Mouse (Mus musculus): ENCODE results near the gene Bco2. TPM values are rescaled to one million over a fixed set of nuclear protein-coding genes. Genes with fewer than 3 reads are reported as not detected.

The Bco2 gene
- total and polyA plus RNA-seq, 3 experiments, result 0.07 TPM; not detected in 2

- Histone ChIP-seq H3K36me3 (ENCODE audit: control insufficient read depth in 1 of 2, insufficient read depth in 2 of 2, low read length in 2 of 2) (peaks cover 0 to 8% of the 10 kb centered on the region in 2 experiments; a peak in 2 of 4 replicates), H3K9me3 (replicated peaks; ENCODE audit: insufficient read depth, low read length) (no peaks in the 10 kb centered on the region), H3K27ac (ENCODE audit: control insufficient read depth, low read depth, low read length) (peak overlapping the region; percentile 90), H3K4me1 (ENCODE audit: control insufficient read depth in 1 of 2, insufficient read depth in 2 of 2, low read length in 2 of 2) (peaks cover 2 to 25% of the 10 kb centered on the region in 2 experiments; a peak in 3 of 4 replicates), H3K27me3 (ENCODE audit: control insufficient read depth in 1 of 2, insufficient read depth in 2 of 2, low read length in 2 of 2) (no peaks in the 10 kb centered on the region), H3K9ac (ENCODE audit: control insufficient read depth, low read depth, low read length, poor library complexity, severe bottlenecking) (peak overlapping the region; percentile 66), H3K79me2 (ENCODE audit: control insufficient read depth, insufficient read depth, low read length, poor library complexity) (no peaks in the 10 kb centered on the region), H3K4me3 (ENCODE audit: control insufficient read depth in 1 of 2, insufficient read depth in 1 of 2, low read depth in 2 of 2, low read length in 2 of 2) (peak overlapping the region; percentile 50 to 56)
- DNase-seq (ENCODE audit: low read depth, low spot score), result peak; percentile 89
- TF ChIP-seq ZC3H11A (IDR thresholded peaks at IDR 0.05; ENCODE audit: low read depth, low read length), result no peak
- TF ChIP-seq NELFE (IDR thresholded peaks at IDR 0.05; ENCODE audit: low read depth, low read length), result no peak
- TF ChIP-seq EP300 (IDR thresholded peaks at IDR 0.05; ENCODE audit: low read depth in 1 of 2, low read length in 2 of 2), result peak; percentile 77 to 82
- no peak for TF ChIP-seq JUND (IDR thresholded peaks at IDR 0.05; ENCODE audit: low read depth, low read length)
- peak; percentile 47; the same call in 1 of the 2 replicates for TF ChIP-seq TCF12 (IDR thresholded peaks at IDR 0.05; ENCODE audit: low read depth, low read length)
- peak; percentile 59; the same call in 1 of the 2 replicates for TF ChIP-seq RCOR1 (IDR thresholded peaks at IDR 0.05; ENCODE audit: low read depth, low read length)
- TF ChIP-seq MAX (IDR thresholded peaks at IDR 0.05; ENCODE audit: low read length), result no peak
- TF ChIP-seq MAZ (IDR thresholded peaks at IDR 0.05; ENCODE audit: low read depth, low read length), result peak; percentile 51; the same call in 1 of the 2 replicates
- no peak for TF ChIP-seq POLR2A (IDR thresholded peaks at IDR 0.05; ENCODE audit: control insufficient read depth in 1 of 2, insufficient read depth in 1 of 2, low read depth in 1 of 2, low read length in 2 of 2, poor library complexity in 1 of 2)
- peak; percentile 29; the same call in 1 of the 2 replicates for TF ChIP-seq SIN3A (IDR thresholded peaks at IDR 0.05; ENCODE audit: low read length)
- TF ChIP-seq HCFC1 (IDR thresholded peaks at IDR 0.05; ENCODE audit: low read depth, low read length), result no peak
- peak; percentile 88 for TF ChIP-seq GATA1 (IDR thresholded peaks at IDR 0.05; ENCODE audit: low read depth, low read length)
- peak; percentile 29; the same call in 1 of the 2 replicates for TF ChIP-seq TAL1 (IDR thresholded peaks at IDR 0.05; ENCODE audit: low read length)
- TF ChIP-seq MYB (IDR thresholded peaks at IDR 0.05; ENCODE audit: low read depth, low read length), result no peak
- TF ChIP-seq CHD2 (IDR thresholded peaks at IDR 0.05; ENCODE audit: low read length), result peak; percentile 73
- TF ChIP-seq ELF1 (IDR thresholded peaks at IDR 0.05; ENCODE audit: low read depth, low read length), result no peak
- TF ChIP-seq USF2 (IDR thresholded peaks at IDR 0.05; ENCODE audit: borderline replicate concordance in 1 of 2, insufficient read depth in 1 of 2, low read depth in 1 of 2, low read length in 2 of 2), result no peak
- TF ChIP-seq ZKSCAN1 (IDR thresholded peaks at IDR 0.05; ENCODE audit: low read depth, low read length), result no peak
- TF ChIP-seq ETS1 (IDR thresholded peaks at IDR 0.05; ENCODE audit: low read depth, low read length), result peak; percentile 83
- TF ChIP-seq TBP (IDR thresholded peaks at IDR 0.05; ENCODE audit: low read depth, low read length), result peak; percentile 64; the same call in 1 of the 2 replicates
Observed at GRCm38 (mm10) chr9:50496151-50496505, 58.9 kb downstream of the Bco2 start.

Data from MEL (cell line).